Mouse (Mus musculus) embryo, embryonic 10 days (tissue): ENCODE measurements around the gene Celf2.
A peak's percentile ranks its signal among the peaks of the same experiment; 100 is the strongest.
"Not testable (repeated sequence)": the region's sequence is repeated elsewhere in the genome, so short reads cannot be mapped to it uniquely, and the experiment has no call there.

Experiments
- DNase-seq: peaks from one replicate; pipeline ENCODE4 v3.0.0-alpha.2; 2015; ENCODE audit warnings: low spot score

Gene Celf2

DNA sequence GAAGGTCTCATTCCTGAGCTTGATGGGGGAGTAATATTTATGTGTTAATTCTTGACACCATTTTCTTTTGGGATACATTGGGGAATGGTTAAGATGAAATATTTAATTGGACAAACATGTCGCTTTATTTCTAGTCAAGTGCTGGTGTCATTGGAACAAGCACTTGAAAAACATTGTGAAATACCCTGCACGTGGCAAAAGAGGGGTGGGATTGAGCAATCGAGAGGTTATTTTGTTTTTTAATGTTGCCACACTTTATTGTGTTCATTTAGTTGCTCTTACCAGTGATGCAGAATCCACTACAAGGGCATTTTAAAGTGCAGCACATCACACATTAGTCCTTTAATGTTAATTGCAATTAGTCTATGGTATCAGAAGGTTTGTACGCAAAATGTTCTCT, 242.2 kb downstream of the Celf2 start:
- DNase-seq, result no peak

DNA sequence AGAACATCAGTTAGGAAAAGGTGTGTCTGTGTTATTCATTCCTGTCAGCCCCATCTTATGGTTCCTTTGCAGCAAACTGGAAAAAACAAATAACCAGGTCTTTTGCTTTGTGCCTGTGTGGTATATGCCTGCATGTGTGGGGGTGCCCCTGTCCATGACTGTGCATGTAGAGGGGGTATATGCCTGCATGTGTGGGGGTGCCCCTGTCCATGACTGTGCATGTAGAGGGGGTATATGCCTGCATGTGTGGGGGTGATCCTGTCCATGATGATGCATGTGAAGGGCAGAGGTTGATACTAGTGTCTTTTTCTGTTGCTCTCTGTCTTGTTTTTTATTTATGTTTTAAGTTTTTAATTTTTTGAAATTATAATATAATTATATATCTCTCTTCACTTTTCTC, 246.7 kb downstream of the Celf2 start:
- not testable (repeated sequence) for DNase-seq

GRCm38 (mm10) chr2:7260186-7260585, 249.2 kb downstream of the Celf2 start:
- DNase-seq, result no peak

DNA sequence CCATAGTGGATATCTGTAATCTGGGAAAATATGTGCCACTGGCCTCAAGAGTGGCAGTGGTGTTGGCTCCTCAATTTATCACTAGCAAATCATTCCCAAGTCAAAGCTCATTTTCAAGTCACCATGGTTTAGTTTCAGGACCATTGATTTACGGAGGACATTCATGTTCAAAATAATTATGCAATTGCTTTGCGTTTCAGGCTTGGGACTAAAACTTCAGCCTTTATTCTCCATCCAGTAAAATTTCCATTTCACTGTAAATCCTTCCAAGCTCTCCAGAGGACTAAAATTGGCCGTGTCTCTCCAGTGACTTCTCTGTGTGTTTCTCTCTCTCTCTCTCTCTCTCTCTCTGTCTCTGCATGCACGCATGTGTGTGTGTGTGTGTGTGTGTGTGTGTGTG, 249.7 kb downstream of the Celf2 start:
- no peak for DNase-seq

DNA sequence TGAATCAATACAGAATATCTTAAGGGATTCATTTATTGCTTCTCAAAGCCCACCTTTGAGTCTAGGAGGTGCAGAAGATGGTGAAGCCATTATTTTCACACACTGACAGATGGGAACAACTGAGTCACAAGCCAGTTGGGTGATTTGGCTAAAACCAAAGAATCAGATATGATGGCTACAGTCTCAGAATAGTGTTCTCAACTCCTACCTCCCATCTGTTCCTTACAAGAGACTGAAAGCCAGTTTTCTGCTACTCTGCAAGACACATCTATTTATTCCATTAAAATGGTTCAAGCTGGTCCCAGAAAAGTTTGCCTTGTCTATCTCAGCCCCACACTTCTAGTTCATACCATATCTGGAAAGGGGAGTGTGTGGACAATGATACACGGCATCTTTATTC, 253.3 kb downstream of the Celf2 start:
- no peak for DNase-seq

DNA sequence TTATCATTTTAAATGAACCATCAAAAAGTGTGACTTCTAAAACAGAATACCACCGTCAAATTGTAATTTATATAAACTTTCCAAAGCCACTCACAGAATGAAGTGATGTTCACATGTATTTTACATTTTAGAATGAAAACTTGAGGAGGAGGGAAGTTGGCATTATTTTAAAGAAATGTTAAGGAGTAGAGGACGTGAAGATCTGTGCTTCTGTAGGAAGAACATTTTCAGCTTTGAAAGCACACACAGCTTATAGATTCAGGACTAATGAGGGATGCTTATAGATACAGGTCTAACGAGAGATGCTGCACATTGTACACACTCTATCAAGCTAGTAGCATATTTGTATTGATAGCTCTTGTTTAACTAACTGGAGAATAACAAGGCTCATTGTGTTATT, 254.0 kb downstream of the Celf2 start:
- no peak for DNase-seq

DNA sequence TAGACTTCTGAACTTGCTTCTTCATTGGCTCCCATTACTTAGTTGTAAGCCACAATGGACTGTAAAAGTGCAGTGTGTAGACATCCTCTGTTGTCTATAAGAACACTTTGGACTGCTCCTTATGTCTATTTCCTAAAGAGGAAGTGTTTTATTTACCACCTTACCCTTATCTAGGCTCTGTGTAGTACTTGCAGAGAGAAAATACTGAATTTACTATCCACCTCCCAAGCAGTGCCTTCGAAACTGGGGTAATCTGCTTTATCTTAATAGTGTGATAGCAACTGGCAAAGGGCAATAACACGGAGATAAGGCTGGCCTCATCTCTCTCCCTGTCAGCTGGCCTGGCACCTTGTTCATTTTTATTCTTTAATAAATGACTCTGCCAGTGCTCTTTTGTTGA, 259.0 kb downstream of the Celf2 start:
- DNase-seq, result no peak

DNA sequence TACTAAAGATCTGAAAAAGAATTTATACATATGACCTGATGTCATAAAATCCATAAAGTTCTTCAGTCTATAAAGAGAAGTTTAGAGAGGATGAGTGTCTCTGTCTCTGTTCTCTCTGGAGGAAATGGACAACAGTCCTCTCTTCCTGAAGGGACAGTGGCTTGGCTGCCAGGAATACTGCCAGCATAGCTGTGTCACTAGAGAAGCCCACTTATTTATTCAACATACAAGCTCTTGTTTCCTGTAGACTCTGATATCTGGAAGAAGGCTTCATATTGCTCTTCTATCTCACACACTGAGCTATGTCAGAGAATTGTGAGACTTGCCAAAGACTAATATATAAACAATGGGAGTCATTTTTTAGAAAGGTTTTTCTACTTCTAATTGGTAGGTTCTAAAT, 260.4 kb downstream of the Celf2 start:
- no peak for DNase-seq

DNA sequence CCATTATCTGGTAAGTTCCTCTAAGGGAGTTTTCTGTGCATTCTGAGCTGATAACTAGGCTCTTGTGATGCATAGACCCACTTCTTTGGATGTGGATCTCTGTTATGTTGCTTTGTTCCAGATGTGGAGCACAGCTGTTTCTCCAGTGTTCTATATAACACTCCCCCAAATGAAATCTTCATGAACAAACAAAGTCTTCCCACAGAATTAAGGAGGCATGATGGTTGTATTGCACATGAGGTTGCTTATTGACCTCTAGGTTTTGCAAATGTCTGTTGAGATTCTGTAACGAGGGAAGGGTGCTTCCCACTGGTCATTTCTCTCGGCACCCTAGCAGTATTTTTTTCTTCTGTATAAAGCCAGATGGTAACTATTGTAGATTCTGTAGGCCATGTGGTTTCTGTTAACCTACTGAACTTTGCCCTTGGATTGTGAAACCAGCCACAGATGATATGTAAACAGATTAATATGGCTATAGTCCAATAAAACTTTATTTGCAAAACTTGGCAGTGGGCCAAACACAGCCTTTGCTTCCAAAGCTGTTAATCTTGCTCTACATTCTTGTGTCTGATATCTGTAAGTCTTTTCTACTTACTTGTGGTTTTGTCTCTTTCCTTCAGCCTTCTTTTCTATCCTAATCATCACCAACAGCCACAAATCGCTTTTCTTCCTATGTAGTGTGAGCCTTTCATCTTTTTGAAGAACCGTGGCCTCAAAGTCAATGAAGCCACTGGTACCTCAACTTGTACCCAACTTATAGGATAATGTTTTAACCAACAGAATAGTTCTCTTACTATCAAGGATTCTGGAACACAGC, 263.2 kb downstream of the Celf2 start:
- DNase-seq, result peak; percentile 49

GRCm38 (mm10) chr2:7242139-7242538, 267.2 kb downstream of the Celf2 start:
- DNase-seq, result no peak

GRCm38 (mm10) chr2:7241523-7241941, 267.8 kb downstream of the Celf2 start:
- DNase-seq, result no peak

DNA sequence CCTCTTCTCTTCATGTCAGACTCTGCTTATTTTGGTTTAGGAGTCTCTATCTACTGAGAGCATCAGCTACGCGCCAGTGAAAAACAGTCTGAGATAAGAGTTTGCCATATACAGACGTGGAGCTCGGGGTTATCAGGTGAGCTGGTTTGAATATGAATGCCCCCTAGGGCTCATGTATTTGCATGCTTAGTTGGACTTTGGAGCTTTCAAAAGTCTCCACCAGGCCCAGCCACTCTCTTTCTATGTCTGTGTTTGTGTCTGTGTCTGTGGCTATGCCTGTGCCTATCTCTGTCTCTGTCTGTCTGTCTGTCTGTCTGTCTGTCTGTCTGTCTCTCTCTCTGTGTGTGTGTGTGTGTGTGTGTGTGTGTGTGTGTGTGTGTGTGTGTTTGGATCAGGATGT, 272.1 kb downstream of the Celf2 start:
- DNase-seq, result no peak

- no peak for DNase-seq
Observed at GRCm38 (mm10) chr2:7236452-7236851, 272.9 kb downstream of the Celf2 start.

DNA sequence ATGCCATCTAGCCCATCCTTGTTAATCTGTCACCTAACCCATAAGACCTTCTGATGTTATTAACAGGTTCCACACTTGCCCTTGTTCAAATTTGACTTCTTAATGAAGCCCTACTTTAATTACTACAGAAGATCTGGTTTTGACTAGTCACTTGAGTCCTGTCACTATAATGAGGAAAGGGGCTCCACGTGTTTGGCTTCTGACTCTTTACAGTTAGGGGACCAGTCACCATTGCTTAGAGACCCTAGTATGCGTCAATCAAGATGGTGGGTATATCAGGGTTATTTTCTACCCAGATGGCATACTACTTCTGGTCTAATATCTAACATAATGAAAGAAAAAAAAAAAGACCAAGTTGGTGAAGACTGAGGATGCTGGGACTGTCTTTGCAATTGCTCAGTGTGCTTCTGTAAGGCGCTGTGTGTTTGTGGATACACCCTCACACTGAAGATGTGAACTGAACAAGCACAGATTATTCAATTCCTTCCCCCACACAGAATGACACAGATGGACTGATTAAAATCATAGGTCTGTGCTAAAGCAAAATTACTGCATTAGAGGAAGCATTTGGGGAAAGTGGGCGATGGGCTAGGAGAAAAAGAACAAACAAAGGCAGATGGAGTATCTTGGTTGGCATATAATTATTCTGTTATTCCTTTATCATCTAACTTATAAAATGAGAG, 274.2 kb downstream of the Celf2 start:
- no peak for DNase-seq

- no peak for DNase-seq
Observed at GRCm38 (mm10) chr2:7234587-7234986, 274.8 kb downstream of the Celf2 start.

GRCm38 (mm10) chr2:7233411-7233810, 276.0 kb downstream of the Celf2 start:
- no peak for DNase-seq

GRCm38 (mm10) chr2:7226785-7227184, 282.6 kb downstream of the Celf2 start:
- no peak for DNase-seq

GRCm38 (mm10) chr2:7224346-7225071, 284.9 kb downstream of the Celf2 start:
- DNase-seq, result peak; percentile 71

DNA sequence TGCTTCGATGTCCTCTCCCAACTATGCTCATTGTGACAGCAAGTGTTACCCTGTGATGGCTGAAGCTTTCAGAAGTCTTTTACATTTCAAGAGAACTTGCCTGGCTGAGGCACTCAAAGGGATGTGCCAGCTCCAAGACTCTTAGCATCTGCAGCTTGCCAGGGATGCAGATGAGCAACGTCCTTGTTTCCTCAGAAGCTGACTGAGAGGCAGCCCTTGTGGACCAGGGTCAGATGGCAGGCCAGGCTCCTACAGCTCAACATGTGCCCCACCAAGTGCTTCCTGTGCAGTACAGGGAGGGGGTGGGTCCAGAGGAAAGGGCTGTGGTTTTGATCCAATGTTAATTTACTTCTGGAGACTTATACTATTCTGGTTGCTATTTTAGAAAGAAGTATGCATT, 285.8 kb downstream of the Celf2 start:
- no peak for DNase-seq

DNA sequence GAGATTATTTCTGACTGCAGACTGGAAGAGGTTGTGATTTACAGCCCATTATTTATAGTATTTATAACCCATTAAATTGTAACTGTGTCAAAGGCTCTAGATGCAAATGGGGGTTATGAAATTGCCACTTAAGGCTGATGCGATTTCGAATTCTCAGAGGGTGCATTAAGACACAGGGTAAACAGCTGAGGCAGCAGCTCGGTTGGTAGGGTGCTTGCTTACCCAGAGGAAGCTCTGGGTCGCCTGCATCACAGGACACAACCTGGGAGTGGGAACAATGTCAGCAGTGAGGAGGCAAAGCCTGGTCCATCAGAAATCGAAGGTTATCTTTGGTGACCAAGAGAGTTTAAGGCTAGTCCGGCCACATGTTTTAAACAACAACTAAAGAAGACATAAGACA, 286.5 kb downstream of the Celf2 start:
- no peak for DNase-seq

DNA sequence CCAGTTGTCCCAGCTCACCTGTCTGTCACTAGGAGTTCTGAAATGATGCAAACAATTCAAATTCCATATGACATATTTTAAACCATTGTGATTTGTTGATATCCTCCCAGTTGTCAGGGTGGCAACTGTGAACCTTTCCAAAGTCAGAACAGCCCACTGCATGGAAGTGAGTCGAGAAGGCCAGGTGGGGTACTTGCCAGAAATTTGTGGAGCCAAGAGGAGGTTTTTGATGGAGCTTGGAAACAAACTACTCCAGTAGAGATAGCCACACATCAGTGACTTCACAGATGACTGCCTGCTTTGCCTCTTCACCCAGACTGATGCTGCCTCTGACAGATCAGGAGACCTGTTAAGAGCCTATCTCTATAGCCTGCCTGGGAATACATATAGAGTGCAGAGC, 287.5 kb downstream of the Celf2 start:
- no peak for DNase-seq

- no peak for DNase-seq
Observed at GRCm38 (mm10) chr2:7218101-7218500, 291.3 kb downstream of the Celf2 start.
